7 mouse cellular contexts compared by ENCODE assay signal in the genomic region with DNA sequence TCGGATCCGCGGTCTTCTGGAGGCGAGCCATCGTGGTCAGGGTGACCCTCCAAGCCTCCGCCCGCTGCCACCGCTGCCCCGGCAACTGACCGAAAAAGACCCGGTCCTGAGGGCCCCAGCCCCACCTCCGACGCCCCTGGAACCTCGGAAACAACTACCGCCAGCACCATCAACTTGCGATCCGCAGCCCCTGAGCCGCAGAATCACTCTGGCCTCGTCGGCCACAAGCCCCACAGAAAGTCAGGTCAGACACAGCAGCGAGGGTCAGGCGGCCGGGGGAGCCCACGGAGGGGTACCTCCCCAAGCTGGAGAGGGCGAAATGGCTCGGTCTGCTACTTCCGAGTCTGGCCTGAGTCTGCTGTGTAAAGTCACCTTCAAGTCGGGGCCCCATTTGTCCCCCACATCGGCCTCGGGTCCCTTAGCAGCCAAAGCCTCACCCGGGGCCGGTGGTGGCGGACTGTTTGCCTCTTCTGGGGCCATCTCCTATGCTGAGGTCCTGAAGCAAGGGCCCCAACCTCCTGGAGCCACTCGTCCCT. TPM values are rescaled to one million over a fixed set of nuclear protein-coding genes. Genes with fewer than 3 reads are reported as not detected.
A peak's percentile ranks its signal among the peaks of the same experiment; 100 is the strongest.
DNase-seq lines count a peak whose midpoint lies in the region; ATAC-seq lines count a peak whose summit lies in the region.

No protein-coding gene starts in this region.

- peaks cover 59% of the 10 kb centered on the region for H3K27me3 ChIP-seq in forebrain, embryonic 13.5 days
- H3K27me3 ChIP-seq in liver, embryonic 13.5 days = peaks cover 71% of the 10 kb centered on the region

- 6% methylated on average over 31 of the region's 34 CpGs for WGBS in forebrain, embryonic 13.5 days
- 7% methylated on average over 34 of the region's 34 CpGs for WGBS in liver, embryonic 13.5 days (ENCODE audit: insufficient replicate concordance)

- no peak overlapping the region for H3K27ac ChIP-seq in forebrain, embryonic 13.5 days
- H3K27ac ChIP-seq in liver, embryonic 13.5 days = no peak overlapping the region

- ATAC-seq in forebrain, embryonic 13.5 days = no peak
- no peak for ATAC-seq in liver, embryonic 13.5 days (ENCODE audit: low read depth)

- H3K9ac ChIP-seq in forebrain, embryonic 13.5 days = peak overlapping the region; percentile 35; the same call in 1 of the 2 replicates
- H3K9ac ChIP-seq in liver, embryonic 13.5 days = peak overlapping the region; percentile 54; the same call in 1 of the 2 replicates

- peak overlapping the region; percentile 81 for H3K4me2 ChIP-seq in forebrain, embryonic 13.5 days
- H3K4me2 ChIP-seq in liver, embryonic 13.5 days = peak overlapping the region; percentile 74

- H3K9me3 ChIP-seq in forebrain, embryonic 13.5 days (replicated peaks) = no peaks in the 10 kb centered on the region
- no peaks in the 10 kb centered on the region for H3K9me3 ChIP-seq in liver, embryonic 13.5 days (replicated peaks)

- H3K4me3 ChIP-seq in forebrain, embryonic 13.5 days = peak overlapping the region; percentile 64
- H3K4me3 ChIP-seq in liver, embryonic 13.5 days (replicated peaks) = peak overlapping the region; percentile 56

- H3K4me1 ChIP-seq in forebrain, embryonic 13.5 days = peaks cover 49% of the 10 kb centered on the region
- peaks cover 37% of the 10 kb centered on the region for H3K4me1 ChIP-seq in liver, embryonic 13.5 days (replicated peaks)

- peak; percentile 30 for DNase-seq in right cerebral cortex, postnatal 4 days
- DNase-seq in right cerebral cortex, postnatal 14 days = no peak
- DNase-seq in liver, embryonic 13.5 days = no peak
- peak; percentile 57 for DNase-seq in testis, postnatal 10 days (ENCODE audit: low spot score)
- DNase-seq in left cerebral cortex, adult 8-10 months (ENCODE audit: low spot score in 2 of 2) = no peak
- DNase-seq in urinary bladder, postnatal 4 days (ENCODE audit: low spot score in 2 of 2) = no peak

- peaks cover 43% of the 10 kb centered on the region for H3K36me3 ChIP-seq in forebrain, embryonic 13.5 days (ENCODE audit: poor library complexity, severe bottlenecking)
- H3K36me3 ChIP-seq in liver, embryonic 13.5 days = peaks cover 40% of the 10 kb centered on the region

RNA-seq across cellular contexts. Expression of gene Spred3, which starts 1.4 kb away (rescaled TPM):
- 5.6 and 6.5 TPM in 2 replicates for polyA plus RNA-seq in forebrain, embryonic 13.5 days (2015; fragmentation: Nextera tagmentation; extraction: Ambion mirVana)
- 0.23 and 0.41 TPM in 2 replicates for polyA plus RNA-seq in liver, embryonic 13.5 days (2015; fragmentation: Nextera tagmentation; extraction: Ambion mirVana)
- total RNA-seq in left cerebral cortex, adult 8-10 months (2022) = 10 to 100 TPM; 30.7 to 39.6 (median 38.9) TPM

RNA-seq across cellular contexts. Expression of gene Ggn, which starts 1.6 kb away (rescaled TPM):
- polyA plus RNA-seq in forebrain, embryonic 13.5 days (2015; fragmentation: Nextera tagmentation; extraction: Ambion mirVana) = 0.38 and 0.65 TPM in 2 replicates
- polyA plus RNA-seq in liver, embryonic 13.5 days (2015; fragmentation: Nextera tagmentation; extraction: Ambion mirVana) = 0.07 and 0.10 TPM in 2 replicates
- total RNA-seq in left cerebral cortex, adult 8-10 months (2022) = 1 to 10 TPM in 1 of 4 experiments, under 1 TPM in 3; 0.54 to 1.7 (median 0.67) TPM

RNA-seq across cellular contexts. Expression of gene Psmd8, which starts 8.9 kb away (rescaled TPM):
- polyA plus RNA-seq in forebrain, embryonic 13.5 days (2015; fragmentation: Nextera tagmentation; extraction: Ambion mirVana) = 292 and 296 TPM in 2 replicates
- 136 and 155 TPM in 2 replicates for polyA plus RNA-seq in liver, embryonic 13.5 days (2015; fragmentation: Nextera tagmentation; extraction: Ambion mirVana)
- total RNA-seq in left cerebral cortex, adult 8-10 months (2022) = 100 to 1,000 TPM; 118 to 137 (median 127) TPM

RNA-seq across cellular contexts. Expression of gene Fam98c, which starts 15.6 kb away (rescaled TPM):
- polyA plus RNA-seq in forebrain, embryonic 13.5 days (2015; fragmentation: Nextera tagmentation; extraction: Ambion mirVana) = 14.1 and 15.9 TPM in 2 replicates
- 8.1 and 8.5 TPM in 2 replicates for polyA plus RNA-seq in liver, embryonic 13.5 days (2015; fragmentation: Nextera tagmentation; extraction: Ambion mirVana)
- 10 to 100 TPM; 34.8 to 36.2 (median 35.5) TPM for total RNA-seq in left cerebral cortex, adult 8-10 months (2022)

RNA-seq across cellular contexts. Expression of gene Rasgrp4, which starts 37.0 kb away (rescaled TPM):
- 0.48 and 0.57 TPM in 2 replicates for polyA plus RNA-seq in forebrain, embryonic 13.5 days (2015; fragmentation: Nextera tagmentation; extraction: Ambion mirVana)
- polyA plus RNA-seq in liver, embryonic 13.5 days (2015; fragmentation: Nextera tagmentation; extraction: Ambion mirVana) = 0.29 and 0.32 TPM in 2 replicates
- total RNA-seq in left cerebral cortex, adult 8-10 months (2022) = 1 to 10 TPM in 2 of 4 experiments, under 1 TPM in 2; 0.68 to 1.3 (median 1.1) TPM

Comparison
In these comparisons a context has a peak if more than half of its experiments do, and no peak if none do; other contexts are left out.
1. DNase-seq: peak in right cerebral cortex, postnatal 4 days (single experiment) and testis, postnatal 10 days (single experiment); none in right cerebral cortex, postnatal 14 days (single experiment), liver, embryonic 13.5 days (single experiment), left cerebral cortex, adult 8-10 months (0 of 2) and urinary bladder, postnatal 4 days (0 of 2).